Mouse (Mus musculus): ENCODE data around the gene Rab26.

The Rab26 gene

GRCm38 (mm10) chr17:24548921-24549617, 15.1 kb upstream of the Rab26 start:
- no peak for DNase-seq (ENCODE audit: extremely low spot score, low read depth, low spot score)

DNA sequence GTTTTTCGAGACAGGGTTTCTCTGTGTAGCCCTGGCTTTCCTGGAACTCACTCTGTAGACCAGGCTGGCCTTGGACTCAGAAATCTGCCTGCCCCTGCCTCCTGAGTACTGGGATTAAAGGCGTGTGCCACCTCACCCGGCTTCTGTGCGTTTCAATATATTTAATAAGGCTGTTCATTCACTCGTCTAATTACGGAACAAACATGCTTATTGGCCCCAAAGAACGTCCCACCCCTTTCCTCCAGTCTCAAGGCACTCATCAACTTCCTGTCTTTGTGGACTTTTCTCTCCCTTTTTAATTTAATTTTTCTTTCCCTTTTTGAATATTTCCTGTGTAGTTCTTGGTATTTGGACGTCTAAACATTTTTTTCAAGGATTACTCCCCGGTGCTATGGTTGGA, 14.4 kb upstream of the Rab26 start:
- no peak for DNase-seq (ENCODE audit: extremely low spot score, low read depth, low spot score)

DNA sequence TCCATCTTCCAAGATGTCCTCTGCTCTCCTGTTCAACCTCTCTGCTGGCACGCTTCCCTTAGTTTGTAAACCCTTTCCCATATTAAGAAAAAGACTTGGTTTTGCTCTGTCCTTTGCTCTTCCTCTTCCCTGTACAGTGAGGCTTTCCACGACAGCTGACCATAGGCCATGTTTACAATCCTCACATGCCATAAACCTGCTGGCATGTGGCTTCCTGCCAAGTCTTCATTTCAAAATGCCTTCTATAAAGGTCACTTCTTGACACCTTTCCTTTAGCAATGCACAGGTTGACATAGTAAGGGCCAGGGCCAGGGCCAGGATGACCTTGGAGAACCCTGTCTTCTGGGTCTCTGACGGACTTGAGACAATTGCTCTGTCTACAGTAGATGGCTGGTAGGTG, 12.2 kb upstream of the Rab26 start:
- no peak for DNase-seq (ENCODE audit: extremely low spot score, low read depth, low spot score)

- DNase-seq (ENCODE audit: extremely low spot score, low read depth, low spot score) = no peak
These were observed 11.2 kb upstream of the Rab26 start for GRCm38 (mm10) chr17:24545247-24545646.

DNA sequence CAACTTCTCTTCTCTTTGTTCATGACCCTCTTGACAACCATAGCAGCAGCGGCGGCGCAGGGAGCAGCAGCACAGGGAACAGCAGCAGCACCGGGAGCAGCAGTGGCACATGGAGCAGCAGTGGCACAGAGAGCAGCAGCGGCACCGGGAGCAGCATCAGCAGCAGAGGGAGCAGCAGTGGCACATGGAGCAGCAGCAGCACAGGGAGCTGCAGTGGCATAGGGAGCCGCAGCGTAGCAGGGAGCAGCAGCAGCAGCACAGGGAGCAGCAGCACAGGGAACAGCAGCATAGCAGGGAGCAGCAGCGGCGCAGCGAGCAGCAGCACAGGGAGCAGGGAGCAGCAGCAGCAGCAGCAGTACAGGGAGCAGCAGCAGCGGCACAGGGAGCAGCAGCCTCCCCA, 10.6 kb upstream of the Rab26 start:
- no peak for DNase-seq (ENCODE audit: extremely low spot score, low read depth, low spot score)

DNA sequence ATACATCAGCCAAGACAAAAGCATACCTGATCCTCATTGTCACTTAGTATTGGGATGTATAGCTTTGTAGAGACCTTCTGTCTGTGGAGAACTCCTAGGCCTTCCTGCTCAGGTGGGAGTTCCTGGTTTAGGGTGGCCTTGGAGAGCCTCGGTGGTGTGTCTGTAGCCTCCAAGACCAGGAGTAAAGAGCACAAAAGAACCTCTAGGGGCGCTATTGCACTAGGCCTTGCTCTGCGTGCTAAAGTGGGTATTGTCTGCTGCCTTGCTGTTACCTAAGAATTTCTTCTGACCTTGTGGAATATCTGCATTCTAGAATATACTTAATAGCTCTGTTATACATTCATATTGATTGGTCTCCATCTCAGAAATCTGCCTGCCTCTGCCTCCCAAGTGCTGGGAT, 6.4 kb upstream of the Rab26 start:
- DNase-seq (ENCODE audit: extremely low spot score, low read depth, low spot score) = no peak

DNA sequence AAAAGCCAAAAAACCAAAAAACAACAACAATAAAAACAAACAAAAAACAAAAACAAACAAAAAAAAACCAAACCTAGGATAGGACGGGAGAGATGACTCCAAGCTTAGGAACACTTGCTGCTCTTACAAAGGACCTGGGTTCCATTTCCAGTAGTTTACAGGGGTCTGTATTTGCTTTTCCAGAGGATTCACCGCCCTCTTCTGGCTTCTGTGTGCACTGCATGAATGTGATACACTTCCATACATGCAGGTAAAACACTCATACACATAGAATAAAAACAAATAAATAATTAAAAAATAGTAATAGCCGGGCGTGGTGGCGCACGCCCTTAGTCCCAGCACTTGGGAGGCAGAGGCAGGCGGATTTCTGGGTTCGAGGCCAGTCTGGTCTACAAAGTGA, 4.9 kb upstream of the Rab26 start:
- no peak for DNase-seq (ENCODE audit: extremely low spot score, low read depth, low spot score)

- DNase-seq (ENCODE audit: extremely low spot score, low read depth, low spot score) = no peak
These were observed 3.5 kb upstream of the Rab26 start for GRCm38 (mm10) chr17:24537536-24537935.

GRCm38 (mm10) chr17:24535300-24535699, 1.3 kb upstream of the Rab26 start:
- DNase-seq (ENCODE audit: extremely low spot score, low read depth, low spot score) = no peak

DNA sequence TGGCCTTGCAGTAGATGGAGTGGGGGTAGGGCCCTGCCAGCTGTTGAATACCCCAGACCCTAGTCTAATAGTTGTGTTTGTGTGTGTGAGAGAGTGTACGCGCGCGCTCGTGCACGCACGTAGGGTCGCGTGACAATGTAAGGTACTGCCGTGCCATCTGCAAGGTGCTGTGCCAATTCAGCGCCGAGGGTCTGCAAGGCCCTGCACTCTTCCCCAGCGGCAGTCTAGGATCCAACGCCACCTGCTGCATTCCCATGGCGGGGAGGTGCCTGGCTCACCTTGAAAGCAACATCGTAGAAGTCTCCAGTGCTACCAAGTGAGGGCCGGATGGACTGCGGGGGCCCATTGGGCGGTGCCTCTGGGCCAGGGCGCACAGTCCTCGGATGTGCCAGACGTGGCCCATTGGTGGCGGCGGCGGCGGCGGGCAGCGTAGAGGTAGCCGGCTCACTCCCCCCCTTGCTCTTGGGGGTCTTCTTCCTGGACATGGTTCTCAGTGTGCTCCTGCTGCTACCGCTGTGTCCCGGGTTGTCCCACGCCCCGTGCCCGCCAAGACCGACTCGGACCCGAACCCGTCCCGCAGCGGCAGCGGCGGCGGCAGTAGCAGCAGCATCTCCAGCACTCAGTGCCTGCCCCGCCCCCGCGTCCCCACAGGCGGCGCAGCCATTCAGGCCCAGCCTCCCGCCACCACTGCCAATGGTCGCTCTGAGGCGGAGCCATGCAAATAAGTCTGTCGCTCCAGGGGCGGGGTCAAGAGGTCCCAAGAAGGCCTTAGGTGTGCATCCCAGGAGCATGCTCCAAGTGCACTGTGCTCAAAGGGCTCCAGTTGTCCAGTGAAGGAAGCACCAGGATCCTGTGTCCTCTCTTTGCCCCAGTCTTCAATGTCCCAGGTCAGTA, 664 bp downstream of the Rab26 start:
- DNase-seq (ENCODE audit: extremely low spot score, low read depth, low spot score) = no peak

GRCm38 (mm10) chr17:24532045-24532444, 2.0 kb downstream of the Rab26 start:
- no peak for DNase-seq (ENCODE audit: extremely low spot score, low read depth, low spot score)

DNA sequence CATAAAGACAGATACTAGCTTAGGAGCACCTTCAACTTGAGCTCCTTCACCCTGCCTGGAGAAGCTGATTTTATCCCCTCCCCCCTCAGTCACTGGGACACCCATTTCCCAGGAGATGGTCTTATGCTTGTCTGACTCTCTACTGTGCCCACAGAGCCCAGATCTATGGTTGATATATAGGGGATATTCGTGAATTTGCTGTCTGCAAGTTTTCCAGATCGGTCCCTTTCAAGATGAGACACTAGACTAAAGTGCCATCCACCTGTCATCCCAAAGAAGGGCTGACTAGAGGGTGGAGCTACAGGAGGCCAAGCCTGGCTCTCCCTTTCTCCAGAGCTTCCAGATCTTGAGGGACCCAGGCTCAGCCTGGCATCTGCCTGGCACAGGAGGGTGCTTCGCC, 2.9 kb downstream of the Rab26 start:
- DNase-seq (ENCODE audit: extremely low spot score, low read depth, low spot score) = no peak

GRCm38 (mm10) chr17:24530361-24531050, 3.5 kb downstream of the Rab26 start:
- no peak for DNase-seq (ENCODE audit: extremely low spot score, low read depth, low spot score)

- DNase-seq (ENCODE audit: extremely low spot score, low read depth, low spot score) = no peak
These were observed 4.1 kb downstream of the Rab26 start for GRCm38 (mm10) chr17:24529883-24530282.

DNA sequence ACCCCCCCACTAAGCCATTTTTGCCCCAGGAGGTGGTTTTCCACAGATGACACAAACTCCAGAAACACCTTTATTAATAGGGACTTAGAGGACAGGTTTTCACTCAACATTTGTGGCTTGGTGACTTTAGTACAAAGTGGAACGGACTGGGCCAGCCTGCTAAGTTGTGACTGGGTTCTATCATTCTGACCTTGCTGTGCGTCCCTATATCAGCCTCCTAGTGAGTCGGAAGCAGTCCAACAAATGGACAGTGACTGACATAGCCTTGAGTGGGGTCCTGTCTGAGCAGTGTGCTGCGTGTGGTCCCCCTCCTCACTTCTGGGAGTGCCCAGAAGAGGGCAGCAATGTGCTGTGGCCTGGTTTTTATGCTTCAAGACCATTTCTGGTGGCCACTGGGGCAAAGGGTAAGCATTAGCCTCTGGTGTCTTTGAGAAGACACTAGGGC, 5.0 kb downstream of the Rab26 start:
- DNase-seq (ENCODE audit: extremely low spot score, low read depth, low spot score) = no peak

DNA sequence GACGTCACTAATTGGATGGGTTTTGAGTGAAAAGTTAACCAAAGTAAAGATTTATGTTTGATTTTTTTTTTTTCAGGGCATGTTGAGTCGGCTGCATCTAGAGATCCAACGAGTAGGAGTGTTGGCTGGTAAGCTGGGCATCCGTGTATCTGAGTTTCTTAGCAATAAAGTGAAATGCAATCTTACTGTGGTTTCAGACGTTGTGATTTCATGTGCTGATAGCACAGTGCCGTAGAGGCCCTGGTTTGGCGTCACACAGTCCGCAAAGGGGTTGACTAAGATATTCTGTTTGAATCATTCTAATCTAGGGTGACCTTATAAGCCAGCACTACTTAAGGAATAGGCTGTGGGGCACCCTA, 5.5 kb downstream of the Rab26 start:
- no peak for DNase-seq (ENCODE audit: extremely low spot score, low read depth, low spot score)

- DNase-seq (ENCODE audit: extremely low spot score, low read depth, low spot score) = peak; percentile 100
These were observed 6.1 kb downstream of the Rab26 start, which contains the start of gene Traf7 for GRCm38 (mm10) chr17:24527723-24528559. Gene Traf7, minus strand, starts transcription at chr17:24527938.

- no peak for DNase-seq (ENCODE audit: extremely low spot score, low read depth, low spot score)
These were observed 6.7 kb downstream of the Rab26 start for GRCm38 (mm10) chr17:24527315-24527714.

DNA sequence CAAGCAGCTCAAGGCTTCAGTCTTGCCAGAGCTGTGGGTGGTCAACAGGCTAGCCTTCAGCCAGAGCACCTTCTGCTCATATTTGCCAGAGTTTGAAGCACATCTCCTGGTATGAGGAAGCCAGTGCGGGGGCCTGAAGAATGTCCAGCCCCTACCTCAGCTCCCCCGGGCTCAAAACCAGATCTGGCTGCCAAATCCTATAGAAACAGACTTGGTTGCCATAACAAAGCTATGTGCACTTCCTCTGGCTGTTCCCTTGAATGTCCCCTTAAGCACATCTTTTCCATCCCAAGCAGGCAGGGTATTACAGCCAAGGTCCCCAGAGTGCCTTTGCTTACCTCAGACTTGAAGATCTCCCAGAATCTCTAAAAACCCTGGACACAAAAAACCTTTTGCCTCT, 9.3 kb downstream of the Rab26 start:
- DNase-seq (ENCODE audit: extremely low spot score, low read depth, low spot score) = no peak

- no peak for DNase-seq (ENCODE audit: extremely low spot score, low read depth, low spot score)
These were observed 13.6 kb downstream of the Rab26 start for GRCm38 (mm10) chr17:24520450-24520849.
